Mouse (Mus musculus): ENCODE results near the gene Abcc1.

DNA sequence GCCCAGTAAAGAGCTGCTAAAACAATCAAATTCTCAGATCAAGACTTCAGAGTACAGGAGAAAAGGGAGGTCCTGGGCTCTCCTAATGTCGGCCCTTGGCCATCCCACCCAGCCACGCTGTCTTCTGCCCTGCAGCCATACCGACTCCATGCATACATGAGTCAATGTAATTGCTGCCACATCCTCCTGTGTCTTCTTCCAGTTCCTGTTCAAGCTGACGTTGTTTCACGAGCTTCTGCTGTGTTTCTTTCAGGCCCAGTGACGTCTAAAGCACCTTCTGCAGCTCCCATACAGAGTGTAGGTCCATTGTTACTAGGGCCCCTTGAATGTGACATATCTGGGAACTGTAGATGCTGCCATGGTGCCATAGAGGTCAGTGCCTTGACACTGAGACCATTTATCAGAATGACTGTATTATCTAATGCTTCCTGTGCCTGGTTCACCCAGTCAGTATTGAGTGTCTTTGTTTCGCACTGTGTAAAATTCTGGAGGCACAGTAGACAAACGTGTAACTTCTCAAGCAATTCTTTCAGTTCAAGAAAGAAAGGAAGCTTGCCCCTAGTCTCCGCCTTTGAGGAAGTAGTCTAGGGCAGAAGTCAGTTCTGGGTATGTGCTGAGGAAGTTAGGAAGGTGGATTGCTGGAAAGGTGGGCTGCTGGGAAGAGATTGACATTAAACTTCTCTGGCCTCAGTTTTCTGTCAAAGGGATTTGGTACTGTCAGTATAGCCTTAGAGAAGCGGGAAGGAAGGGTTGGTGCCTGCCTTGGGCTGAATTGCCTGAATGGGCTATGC is 116.3 kb downstream of the Abcc1 start:
- TF ChIP-seq CTCF (IDR thresholded peaks at IDR 0.05; ENCODE audit: low read depth), result no peak
- TF ChIP-seq EP300 (IDR thresholded peaks at IDR 0.05; ENCODE audit: low read depth), result no peak

All from heart, postnatal 0 days (tissue).